Mouse (Mus musculus) gastrocnemius, postnatal 25 days (tissue): ENCODE data around the gene Vwc2. TPM values are rescaled to one million over a fixed set of nuclear protein-coding genes. Genes with fewer than 3 reads are reported as not detected.

ENCODE experiments used
- DNase-seq: peaks from one replicate; pipeline ENCODE4 v3.0.0; 2022
- total RNA-seq, 2 experiments: library from RNA; stranded (reverse); gene quantifications; 1 replicate in 1 of 2; 2 replicates in 1 of 2; pipeline ENCODE4 v1.2.3; 2021

The Vwc2 gene
- total RNA-seq, 2 experiments from 2014 or later = 0.28 TPM; not detected in 1

- no peak for DNase-seq
These were observed 128.8 kb downstream of the Vwc2 start for GRCm38 (mm10) chr11:11242694-11243377.

- no peak for DNase-seq
These were observed 143.3 kb downstream of the Vwc2 start for GRCm38 (mm10) chr11:11257348-11257747.

- DNase-seq = no peak
These were observed 166.1 kb downstream of the Vwc2 start for GRCm38 (mm10) chr11:11280128-11280527.

- DNase-seq = no peak
These were observed 169.5 kb downstream of the Vwc2 start for GRCm38 (mm10) chr11:11283512-11283911.
